Mouse (Mus musculus) spleen, postnatal 14 days (tissue): ENCODE measurements around the gene Olfr904.
"Not testable (repeated sequence)": the region's sequence is repeated elsewhere in the genome, so short reads cannot be mapped to it uniquely, and the experiment has no call there.

Experiments
- DNase-seq, 2 experiments: peaks; one replicate each; pipeline ENCODE4 v3.0.0; 2021 to 2022; ENCODE audit warnings: low spot score in 2 of 2

The Olfr904 gene

DNA sequence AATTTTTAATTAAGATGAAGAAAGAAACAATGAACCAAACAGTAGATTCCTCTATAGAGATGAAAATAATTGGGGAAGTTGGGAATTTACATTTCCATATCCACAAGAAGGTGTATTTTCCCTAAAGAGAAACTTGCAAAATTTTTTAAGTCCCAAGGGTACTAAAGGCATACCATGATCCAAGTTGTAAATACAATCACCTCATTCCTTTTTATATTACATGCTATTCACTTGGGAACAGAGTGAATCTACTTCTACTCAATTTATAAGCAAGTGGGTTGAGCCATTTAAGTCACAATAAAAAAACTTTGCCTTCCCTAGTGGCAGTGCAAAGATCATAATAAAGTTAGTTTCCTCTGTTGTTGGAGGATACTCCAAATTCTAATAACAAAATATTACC, at the start of gene Olfr904:
Gene Olfr904 (plus strand): TSS at position 301 of the 400 bp plus-strand sequence.
- DNase-seq, result no peak

DNA sequence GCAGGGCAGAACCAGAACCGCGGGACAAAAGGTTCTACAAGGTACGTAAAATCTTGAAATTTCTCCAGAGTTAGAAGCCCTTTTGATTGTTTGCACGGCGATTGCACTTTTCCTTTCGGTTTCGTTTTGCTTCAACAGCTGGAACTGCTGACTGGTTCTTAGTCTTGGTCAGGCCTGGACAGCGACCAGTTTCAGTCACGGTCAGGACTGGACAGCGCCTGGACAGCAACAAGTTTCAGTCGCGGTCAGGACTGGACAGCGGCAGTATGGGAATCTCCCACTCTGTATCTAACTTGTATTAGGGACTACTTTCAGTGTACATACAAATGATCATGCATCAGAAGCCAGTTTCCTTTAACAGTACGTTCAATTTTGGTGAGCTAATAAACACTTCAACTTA, 49.4 kb upstream of the Olfr904 start:
- not testable (repeated sequence) for DNase-seq

DNA sequence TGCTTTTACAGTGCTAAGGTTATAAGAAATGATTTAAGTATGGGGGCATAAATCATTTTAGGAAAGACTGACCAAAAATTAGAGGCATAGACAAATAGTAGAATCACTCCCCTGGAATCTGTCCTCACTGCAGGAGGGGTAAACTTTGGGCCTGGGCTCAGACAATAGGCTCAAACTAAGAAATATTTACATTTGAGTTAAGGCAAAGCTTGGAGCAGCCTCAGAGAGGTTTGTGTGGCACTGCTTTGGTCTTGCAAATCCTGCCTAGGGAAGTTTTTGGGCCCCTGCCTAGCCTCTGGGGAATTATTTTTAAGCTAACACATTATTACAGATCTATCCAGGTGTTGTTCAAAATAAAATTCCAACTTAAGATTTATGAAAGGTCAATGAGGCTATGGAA, 39.1 kb upstream of the Olfr904 start:
- DNase-seq, result no peak

DNA sequence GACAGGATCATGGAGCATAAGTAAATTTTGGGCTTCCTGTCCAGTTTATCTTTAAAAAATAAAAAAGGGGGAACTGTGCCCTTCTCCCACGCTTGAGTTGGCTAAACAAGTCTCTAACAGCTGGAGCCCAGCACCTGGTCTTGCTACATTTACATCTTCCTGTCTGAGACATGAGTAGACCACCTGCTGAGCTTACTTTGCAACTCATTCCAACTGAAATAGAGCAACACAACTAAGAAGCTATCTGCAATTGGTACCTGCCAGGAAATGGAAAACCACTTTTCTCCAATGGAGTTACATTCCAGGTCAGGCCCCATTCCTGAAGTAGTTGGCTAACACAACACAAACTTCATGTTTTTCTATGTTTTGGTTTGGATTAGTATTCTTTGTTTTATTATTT, 35.9 kb upstream of the Olfr904 start:
- no peak for DNase-seq

DNA sequence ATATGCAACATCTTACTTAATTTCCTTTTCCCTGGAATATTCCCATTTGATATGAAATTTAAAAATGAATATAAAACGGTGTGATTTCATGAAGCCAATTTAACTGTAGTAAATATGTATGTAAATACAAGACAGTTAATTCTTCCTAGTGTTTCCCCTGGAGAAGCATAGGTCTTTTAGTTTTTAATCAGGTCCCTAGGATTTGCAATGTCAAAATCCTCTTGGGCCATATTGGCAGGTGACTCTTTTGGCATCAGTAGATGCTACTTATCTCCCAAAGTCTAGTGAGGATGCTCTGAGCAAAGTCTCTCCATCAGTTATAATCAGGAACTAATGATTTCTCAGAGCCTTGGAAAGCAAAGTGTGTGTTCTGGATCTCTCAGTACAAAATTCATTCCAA, 33.8 kb upstream of the Olfr904 start, which contains the start of gene Olfr901:
Gene Olfr901 (plus strand): TSS at position 301 of the 400 bp plus-strand sequence.
- DNase-seq, result no peak

DNA sequence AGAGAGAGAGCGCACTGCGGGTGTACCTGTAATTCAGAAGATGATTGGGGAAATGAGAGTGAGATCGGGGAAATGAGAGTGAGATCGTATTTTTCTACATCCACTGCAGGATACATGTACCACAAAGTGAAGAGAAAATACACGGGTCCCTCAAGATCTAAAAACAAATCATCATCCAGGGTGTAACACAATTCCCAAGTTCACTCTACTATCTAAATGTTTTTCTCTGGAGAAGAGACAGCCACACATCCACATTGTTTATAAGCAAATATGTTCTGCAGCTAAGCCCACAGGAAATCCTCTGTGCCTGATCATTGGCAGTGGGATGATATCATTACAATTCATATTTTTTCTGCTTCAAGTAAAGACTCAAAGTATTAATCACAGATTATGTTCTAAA, 15.6 kb upstream of the Olfr904 start, which contains the start of gene Olfr902:
Gene Olfr902 (plus strand): TSS at position 301 of the 400 bp plus-strand sequence.
- no peak for DNase-seq

DNA sequence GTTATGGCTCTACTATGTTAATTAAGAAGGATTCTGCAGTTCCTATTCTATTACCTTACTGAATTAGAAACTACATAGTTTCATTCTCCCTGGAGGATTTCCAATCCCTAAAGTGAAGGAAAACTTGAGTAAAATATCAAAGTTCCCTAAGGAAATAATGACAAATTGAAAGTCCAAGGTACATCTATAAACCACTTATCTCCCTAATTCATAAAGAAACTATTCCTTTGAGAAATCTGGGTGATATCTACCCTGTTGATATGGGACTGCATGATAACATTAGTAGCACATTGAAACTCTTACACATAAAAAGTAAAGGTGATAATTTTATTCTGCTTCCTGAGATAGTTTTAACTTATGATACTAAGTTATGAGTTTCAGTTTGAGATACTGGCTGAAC, 7.9 kb downstream of the Olfr904 start, which contains the start of gene Olfr905:
Gene Olfr905 (plus strand): TSS at position 301 of the 400 bp plus-strand sequence.
- DNase-seq, result no peak

DNA sequence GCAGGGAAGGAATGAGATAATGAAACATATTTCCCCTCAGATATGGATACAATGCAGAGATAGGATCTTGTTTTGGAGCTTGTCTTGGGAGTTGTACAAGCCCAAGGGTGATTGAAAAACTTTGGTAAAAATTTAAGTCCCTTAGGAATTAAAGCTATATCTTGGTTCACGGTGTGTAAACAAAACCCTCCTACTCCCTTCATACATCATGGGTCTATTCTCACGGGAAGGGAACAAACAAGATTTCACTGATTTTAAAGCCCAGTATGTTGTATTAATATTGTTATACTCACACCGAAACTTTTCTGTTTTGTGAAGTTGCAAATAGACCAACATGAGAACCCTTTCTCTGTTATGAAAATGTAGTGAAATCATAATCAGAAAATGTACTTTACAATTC, 23.8 kb downstream of the Olfr904 start, which contains the start of gene Olfr906:
Gene Olfr906 (plus strand): TSS at position 301 of the 400 bp plus-strand sequence.
- DNase-seq, result no peak

DNA sequence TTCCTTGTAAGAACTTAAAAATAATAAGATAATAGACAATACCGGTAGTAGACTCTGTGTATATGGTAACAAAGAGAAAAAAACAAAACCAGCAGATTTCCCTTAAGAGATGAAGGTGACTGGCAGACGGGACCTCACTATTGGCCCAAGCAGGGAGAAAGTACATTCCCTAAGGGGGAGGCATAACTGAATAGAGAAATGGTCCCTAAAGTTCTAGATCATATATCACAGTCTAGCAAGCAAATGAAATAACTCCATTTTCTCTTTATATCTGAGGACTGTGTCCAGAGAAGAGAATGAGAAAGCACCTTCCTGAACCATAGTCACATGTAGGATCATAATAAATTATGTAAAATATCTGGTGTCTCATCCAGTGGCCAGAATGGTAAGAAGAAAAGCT, 32.6 kb downstream of the Olfr904 start, which contains the start of gene Olfr907:
Gene Olfr907 (plus strand): TSS at position 301 of the 400 bp plus-strand sequence.
- DNase-seq, result no peak

DNA sequence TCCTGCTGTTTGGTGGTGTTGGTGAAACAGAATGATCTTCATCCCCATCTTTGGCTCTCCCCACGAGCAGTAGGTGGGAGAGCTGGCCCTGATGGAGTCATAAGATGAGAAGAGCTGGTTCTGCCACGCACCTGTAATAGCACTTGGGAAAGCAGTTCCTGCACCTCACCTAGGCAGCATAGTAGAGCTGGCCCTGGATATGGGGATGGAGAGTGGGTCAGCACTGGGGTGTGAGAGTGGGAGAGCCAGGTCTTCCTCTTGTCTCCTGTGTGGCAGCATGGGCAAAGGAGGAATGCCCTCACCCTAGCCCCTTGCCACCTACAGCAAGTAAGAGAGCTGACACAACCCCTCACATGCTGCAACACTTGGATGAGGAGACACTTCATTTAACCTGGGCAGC, 49.4 kb downstream of the Olfr904 start:
- DNase-seq, result no peak
